Mouse (Mus musculus) heart, postnatal 0 days (tissue): ENCODE measurements around the gene Gm48551.

ENCODE experiments used
- CTCF ChIP-seq: IDR thresholded peaks from 2 replicates; pipeline ENCODE4 v1.5.1; 2016; ENCODE audit warnings: antibody characterized with exemption, control low read depth, low read depth
- EP300 ChIP-seq: IDR thresholded peaks from 2 replicates; pipeline ENCODE4 v1.6.1; 2016; ENCODE audit warnings: antibody characterized with exemption, low read depth

- peak; percentile 91 for TF ChIP-seq CTCF
- TF ChIP-seq EP300, result no peak
Observed at GRCm38 (mm10) chr10:81395127-81395526, 10.9 kb downstream of the Gm48551 start.
